Mouse (Mus musculus) heart, postnatal 0 days (tissue): ENCODE measurements around the gene Slc30a5. TPM values are rescaled to one million over a fixed set of nuclear protein-coding genes. Genes with fewer than 3 reads are reported as not detected.

ENCODE experiments used
- ATAC-seq: fragments of 200-750 bp; cut with Nextera tagmentation; 2 replicates; pipeline ENCODE4 v1.8.0; 2017; ENCODE audit warnings: low read depth, moderate number of reproducible peaks, moderate library complexity; ENCODE audit not compliant: insufficient read depth
- DNase-seq: peaks from one replicate; pipeline ENCODE4 v3.0.0-alpha.2; 2016; ENCODE audit warnings: low spot score
- H3K27ac ChIP-seq: fragments of 300-500 bp; sonication (generic); 2 replicates; pipeline ENCODE4 v1.5.1; 2014; ENCODE audit warnings: low read depth, mild to moderate bottlenecking
- H3K27me3 ChIP-seq: fragments of 300-500 bp; sonication (generic); 2 replicates; pipeline ENCODE4 v1.6.1; 2014; ENCODE audit warnings: low read length, mixed read lengths; ENCODE audit not compliant: control insufficient read depth, insufficient read depth
- H3K36me3 ChIP-seq: fragments of 300-500 bp; sonication (generic); replicated peaks from 2 replicates; pipeline ENCODE4 v1.6.1; 2014; ENCODE audit warnings: low read length, mixed read lengths; ENCODE audit not compliant: control insufficient read depth, insufficient read depth
- H3K4me1 ChIP-seq: fragments of 300-500 bp; sonication (generic); 2 replicates; pipeline ENCODE4 v1.6.1; 2014; ENCODE audit warnings: antibody characterized with exemption; ENCODE audit not compliant: control insufficient read depth, insufficient read depth
- H3K4me2 ChIP-seq: fragments of 300-500 bp; sonication (generic); 2 replicates; pipeline ENCODE4 v1.6.1; 2014; ENCODE audit warnings: low read depth, mild to moderate bottlenecking, low read length, moderate library complexity
- H3K4me3 ChIP-seq: fragments of 300-500 bp; sonication (generic); 2 replicates; pipeline ENCODE4 v1.5.1; 2014; ENCODE audit warnings: low read depth, low read length
- H3K9ac ChIP-seq: fragments of 300-500 bp; sonication (generic); replicated peaks from 2 replicates; pipeline ENCODE4 v1.6.1; 2014; ENCODE audit warnings: low read depth, low read length, mixed read lengths
- H3K9me3 ChIP-seq: fragments of 300-500 bp; sonication (generic); replicated peaks from 2 replicates; pipeline ENCODE4 v1.6.1; 2016; ENCODE audit warnings: low read length; ENCODE audit not compliant: control insufficient read depth
- CTCF ChIP-seq: IDR thresholded peaks from 2 replicates; pipeline ENCODE4 v1.5.1; 2016; ENCODE audit warnings: antibody characterized with exemption, control low read depth, low read depth
- EP300 ChIP-seq: IDR thresholded peaks from 2 replicates; pipeline ENCODE4 v1.6.1; 2016; ENCODE audit warnings: antibody characterized with exemption, low read depth
- WGBS: fragments of 180-500 bp; shearing (Covaris S2); extraction: QIAGEN DNeasy Blood & Tissue Kit; methylation state at CpG from one replicate; pipeline ENCODE4 v1.1.7; 2014; 5-methylcytosine and 5-hydroxymethylcytosine counted together
- polyA plus RNA-seq: library from polyadenylated mRNA; unstranded; fragments of >200 nt; fragmentation: Nextera tagmentation; extraction: Ambion mirVana; gene quantifications from 2 replicates; pipeline ENCODE4 v1.2.1, GENCODE M21; 2015
- total RNA-seq: library from RNA; depleted of rRNA; stranded (reverse); fragments of >200 nt; gene quantifications from 2 replicates; pipeline ENCODE4 v1.2.3, GENCODE M21; 2014; ENCODE audit warnings: low replicate concordance; rRNA removed

Gene Slc30a5
- 41.1 and 46.0 TPM in 2 replicates for total RNA-seq
- 21.1 and 23.7 TPM in 2 replicates for polyA plus RNA-seq

- Histone ChIP-seq H3K9ac (peak within 1 kb of the TSS; percentile 98), H3K4me3 (peak within 1 kb of the TSS; percentile 100), H3K4me2 (peak within 1 kb of the TSS; percentile 91), H3K9me3 (no peaks in the 10 kb centered on the region), H3K4me1 (peaks cover 19% of the 10 kb centered on the region; the same call in 1 of the 2 replicates), H3K27me3 (no peaks in the 10 kb centered on the region), H3K36me3 (peaks cover 4% of the 10 kb centered on the region), H3K27ac (peak within 1 kb of the TSS; percentile 97)
- TF ChIP-seq EP300 (no peak), CTCF (peak; percentile 90)
- ATAC-seq (peak; percentile 98), DNase-seq (peak; percentile 99)
- WGBS: under 1% methylated on average over 87 of the region's 94 CpGs
Measured at GRCm38 (mm10) chr13:100832741-100833639, at the start of gene Slc30a5. Gene Slc30a5, minus strand, starts transcription at chr13:100833427.

GRCm38 (mm10) chr13:100881944-100882343 is 48.7 kb upstream of the Slc30a5 start:
- no peak overlapping the region for H3K27ac ChIP-seq
- TF ChIP-seq EP300 (no peak), CTCF (no peak)
- no peak overlapping the region for H3K9ac ChIP-seq
- H3K4me1 ChIP-seq: no peaks in the 10 kb centered on the region
- no peaks in the 10 kb centered on the region for H3K27me3 ChIP-seq
- no peak overlapping the region for H3K4me3 ChIP-seq
- H3K36me3 ChIP-seq: no peaks in the 10 kb centered on the region
- no peak for ATAC-seq
- WGBS: 74% methylated on average over 2 of the region's 2 CpGs
- DNase-seq: no peak
- H3K9me3 ChIP-seq: no peaks in the 10 kb centered on the region
- H3K4me2 ChIP-seq: no peak overlapping the region

GRCm38 (mm10) chr13:100879806-100880205 is 46.6 kb upstream of the Slc30a5 start:
- Histone ChIP-seq H3K9me3 (no peaks in the 10 kb centered on the region), H3K27me3 (no peaks in the 10 kb centered on the region), H3K4me2 (no peak overlapping the region), H3K9ac (no peak overlapping the region), H3K4me1 (no peaks in the 10 kb centered on the region), H3K27ac (no peak overlapping the region), H3K36me3 (no peaks in the 10 kb centered on the region), H3K4me3 (no peak overlapping the region)
- TF ChIP-seq EP300: no peak
- ATAC-seq (no peak), DNase-seq (no peak)
- 73% methylated on average over 3 of the region's 3 CpGs for WGBS

GRCm38 (mm10) chr13:100879326-100879725 is 46.1 kb upstream of the Slc30a5 start:
- Histone ChIP-seq H3K4me3 (no peak overlapping the region), H3K4me1 (no peaks in the 10 kb centered on the region), H3K4me2 (no peak overlapping the region), H3K27ac (no peak overlapping the region), H3K9ac (no peak overlapping the region), H3K9me3 (no peaks in the 10 kb centered on the region), H3K36me3 (no peaks in the 10 kb centered on the region), H3K27me3 (no peaks in the 10 kb centered on the region)
- DNase-seq (no peak), ATAC-seq (no peak)
- 77% methylated on average over 3 of the region's 3 CpGs for WGBS
- TF ChIP-seq CTCF (no peak), EP300 (no peak)

- ATAC-seq (no peak), DNase-seq (no peak)
- Histone ChIP-seq H3K36me3 (no peaks in the 10 kb centered on the region), H3K4me2 (no peak overlapping the region), H3K27me3 (no peaks in the 10 kb centered on the region), H3K9ac (no peak overlapping the region), H3K27ac (no peak overlapping the region), H3K9me3 (no peaks in the 10 kb centered on the region), H3K4me1 (no peaks in the 10 kb centered on the region), H3K4me3 (no peak overlapping the region)
- no peak for TF ChIP-seq EP300
- no peak for TF ChIP-seq CTCF
- 80% methylated on average over 3 of the region's 3 CpGs for WGBS
Measured at GRCm38 (mm10) chr13:100878264-100878663, 45.0 kb upstream of the Slc30a5 start.
